Mouse (Mus musculus) retina, postnatal 7 days (tissue): ENCODE data around the gene Zmynd8.
"Not testable (repeated sequence)": the region's sequence is repeated elsewhere in the genome, so short reads cannot be mapped to it uniquely, and the experiment has no call there.

Experiments
- DNase-seq: peaks from one replicate; pipeline ENCODE4 v3.0.0-alpha.2; 2012; ENCODE audit warnings: low read depth, low spot score

Zmynd8 gene

DNA sequence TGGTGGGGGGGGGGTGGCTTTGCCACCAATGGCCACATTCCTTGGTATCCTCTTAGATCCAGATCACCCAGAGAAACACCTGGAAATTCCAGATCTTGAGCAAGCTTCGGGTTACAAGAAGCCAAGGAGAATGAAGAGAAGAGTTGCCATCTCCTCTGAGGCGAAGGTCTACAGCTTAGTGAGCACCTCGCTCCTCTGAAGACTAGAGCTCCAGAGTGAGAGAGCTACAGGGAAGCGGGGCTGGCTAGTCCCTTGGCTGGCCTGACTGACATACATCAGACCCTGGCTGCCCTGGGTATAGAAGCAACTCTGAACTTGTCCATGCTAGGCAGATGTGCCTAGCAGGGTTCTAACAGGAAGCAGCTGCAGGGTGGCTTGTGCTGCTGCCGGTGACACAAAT is 89.7 kb downstream of the Zmynd8 start:
- DNase-seq, result no peak

DNA sequence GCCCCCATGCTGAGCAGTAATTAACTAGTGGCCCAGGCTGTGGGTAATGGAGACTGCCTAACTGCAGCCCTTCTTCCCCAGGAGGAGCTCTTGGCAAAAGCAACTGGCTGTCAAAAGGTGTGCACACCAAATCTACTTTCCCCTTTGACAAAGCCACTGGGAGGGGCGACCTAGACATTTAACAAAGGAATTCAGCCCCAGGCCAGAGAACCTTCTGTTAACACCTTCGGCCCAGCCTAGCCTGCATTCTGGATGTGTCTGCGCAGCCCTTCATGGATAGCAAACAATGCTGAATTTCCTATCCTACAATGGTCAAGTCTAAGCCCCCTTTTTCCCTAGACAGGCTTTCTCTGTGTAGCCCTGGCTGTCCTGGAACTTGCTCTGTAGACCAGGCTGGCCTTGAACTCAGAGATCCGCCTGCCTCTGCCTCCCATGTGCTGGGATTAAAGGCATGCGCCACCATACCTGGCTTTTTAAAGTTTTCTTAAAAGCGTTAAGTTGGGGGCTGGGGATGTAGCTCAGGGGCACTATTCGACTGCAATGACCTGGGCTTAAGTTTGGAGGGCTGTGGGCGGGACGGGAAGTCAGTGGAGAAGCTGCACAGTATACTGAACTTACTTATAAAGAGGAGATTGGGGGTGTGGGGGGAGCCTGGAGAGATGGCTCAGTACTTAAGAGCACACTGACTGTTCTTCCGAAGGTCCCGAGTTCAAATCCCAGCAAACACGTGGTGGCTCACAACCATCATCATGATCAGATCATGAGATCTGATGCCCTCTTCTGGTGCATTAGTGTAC is 90.4 kb downstream of the Zmynd8 start:
- no peak for DNase-seq

DNA sequence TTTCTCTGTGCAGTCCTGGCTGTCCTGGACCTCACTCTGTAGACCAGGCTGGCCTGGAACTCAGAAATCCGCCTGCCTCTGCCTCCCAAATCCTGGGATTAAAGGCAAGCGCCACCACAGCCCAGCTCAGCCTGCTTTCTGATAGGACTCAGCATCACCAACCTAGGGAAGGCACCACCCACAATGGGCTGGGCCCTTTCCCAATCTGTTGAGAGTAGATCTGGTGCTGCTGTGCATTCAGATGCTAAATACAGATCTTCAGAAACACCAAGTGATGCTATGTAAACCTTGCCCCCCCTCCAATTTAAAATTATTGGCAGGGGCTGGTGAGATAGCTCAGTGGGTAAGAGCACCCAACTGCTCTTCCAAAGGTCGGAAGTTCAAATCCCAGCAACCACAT is 98.6 kb downstream of the Zmynd8 start:
- DNase-seq, result not testable (repeated sequence)

DNA sequence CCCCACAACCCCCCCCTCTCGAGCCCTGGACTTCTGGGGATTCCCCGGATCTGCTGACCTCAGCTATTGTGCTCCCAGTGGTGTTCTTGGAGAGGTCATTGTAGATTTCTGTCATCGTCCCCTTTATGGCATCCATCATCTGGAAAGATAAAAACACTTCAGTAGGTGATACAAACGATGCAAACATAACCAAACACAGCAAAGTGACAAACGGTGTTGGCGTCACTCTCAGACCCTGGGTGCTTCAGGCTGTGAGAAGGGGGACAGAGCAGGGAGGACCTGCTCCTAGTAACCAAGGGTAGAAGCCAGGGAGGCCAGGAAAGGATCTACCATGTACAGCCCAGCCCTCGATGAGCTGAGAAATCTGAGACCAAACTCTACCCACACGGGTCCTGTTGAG is 100.9 kb downstream of the Zmynd8 start:
- no peak for DNase-seq

DNA sequence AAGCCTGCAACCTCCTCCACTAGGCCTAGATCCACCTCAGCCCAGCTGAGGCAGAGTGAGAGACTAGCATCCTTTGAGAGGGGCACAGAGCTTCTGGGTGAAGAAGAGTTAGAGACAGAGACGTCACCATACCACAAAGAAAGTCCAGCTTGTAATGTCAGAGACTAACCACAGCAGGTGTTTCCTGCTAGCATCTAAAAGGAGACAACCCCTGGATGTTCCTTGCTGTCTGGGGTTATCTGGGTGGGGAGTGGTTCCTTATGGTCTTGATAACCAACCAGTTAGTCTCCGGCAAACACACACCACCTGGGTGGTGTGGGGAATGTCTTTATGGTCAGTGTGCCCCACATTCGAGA is 105.6 kb downstream of the Zmynd8 start:
- no peak for DNase-seq

DNA sequence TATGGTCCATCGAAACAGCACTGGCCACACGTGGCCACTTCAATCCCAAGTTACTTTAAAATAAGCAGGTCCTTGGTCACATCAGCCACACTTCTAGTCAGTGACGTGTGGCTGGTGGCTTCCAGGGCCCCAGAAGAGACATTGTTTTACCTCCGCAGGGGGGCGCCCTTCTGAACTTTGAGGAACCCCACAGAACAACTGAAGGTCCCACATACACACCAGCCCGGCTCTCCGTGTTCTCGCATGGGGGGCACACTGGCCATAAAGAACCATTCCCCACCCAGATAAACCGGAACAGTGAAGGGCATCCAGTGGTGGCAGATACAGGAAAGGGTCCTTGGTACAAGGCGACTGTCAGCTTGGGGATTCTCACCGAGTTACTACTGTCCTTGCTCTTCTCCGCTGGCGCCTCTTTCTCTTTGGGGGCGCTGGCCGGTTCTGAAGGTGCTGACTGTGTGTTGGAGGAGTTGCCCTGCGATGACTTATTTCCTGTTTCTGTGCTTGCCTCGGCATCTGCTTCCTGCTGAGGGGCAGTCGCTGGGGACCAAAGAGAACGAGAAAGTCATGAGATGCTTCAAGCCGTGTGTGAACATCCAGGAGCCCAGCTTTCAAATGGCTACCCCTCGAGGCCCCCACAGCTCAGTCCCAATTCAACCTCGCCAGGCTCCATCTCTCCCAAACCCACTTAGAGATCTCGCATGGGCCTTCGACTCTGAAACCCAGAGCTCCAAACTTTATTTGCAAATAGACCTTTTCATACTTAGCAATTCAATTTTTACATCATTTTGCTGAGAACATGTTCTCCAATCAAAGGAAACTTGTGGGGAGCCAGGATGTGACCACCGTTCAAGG is 106.2 kb downstream of the Zmynd8 start:
- DNase-seq, result no peak

DNA sequence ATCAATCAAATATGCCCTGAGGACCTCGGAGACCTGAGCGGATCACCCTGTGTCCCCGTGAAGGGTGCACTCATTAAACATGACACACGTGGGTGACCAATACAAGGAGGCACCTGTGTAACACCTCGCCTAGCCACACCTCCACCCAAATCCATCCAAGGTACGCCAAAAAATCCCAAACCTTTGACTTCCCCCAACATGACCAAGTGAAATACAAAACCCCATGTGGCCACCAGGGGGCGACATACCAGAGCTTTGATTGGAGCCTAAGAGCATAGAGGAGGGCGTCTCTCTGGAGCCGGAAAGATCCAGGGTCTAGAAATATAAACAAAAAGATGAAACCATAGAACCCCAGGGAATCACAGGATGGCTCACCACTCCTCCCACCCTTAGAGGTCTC is 107.2 kb downstream of the Zmynd8 start:
- DNase-seq, result peak; percentile 42

DNA sequence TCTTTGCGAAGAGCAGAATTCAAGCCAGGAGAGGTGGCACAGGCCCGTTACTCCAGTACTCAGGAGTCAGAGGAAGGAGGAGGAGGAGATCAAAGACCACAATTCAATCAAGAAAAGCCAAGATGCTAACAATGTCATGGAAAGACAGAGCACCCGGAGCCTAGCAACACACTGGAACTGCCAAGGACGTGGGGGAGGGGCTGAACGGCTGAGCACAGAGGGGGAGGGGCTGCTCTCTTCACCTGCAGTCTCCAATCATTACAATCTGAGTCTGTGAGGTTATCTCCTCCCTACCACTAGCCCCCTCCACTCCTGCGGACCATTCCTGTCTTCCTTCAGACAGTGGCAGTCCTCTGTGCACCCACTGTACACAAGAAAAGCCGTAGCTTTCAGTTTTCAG is 107.8 kb downstream of the Zmynd8 start:
- DNase-seq, result no peak

DNA sequence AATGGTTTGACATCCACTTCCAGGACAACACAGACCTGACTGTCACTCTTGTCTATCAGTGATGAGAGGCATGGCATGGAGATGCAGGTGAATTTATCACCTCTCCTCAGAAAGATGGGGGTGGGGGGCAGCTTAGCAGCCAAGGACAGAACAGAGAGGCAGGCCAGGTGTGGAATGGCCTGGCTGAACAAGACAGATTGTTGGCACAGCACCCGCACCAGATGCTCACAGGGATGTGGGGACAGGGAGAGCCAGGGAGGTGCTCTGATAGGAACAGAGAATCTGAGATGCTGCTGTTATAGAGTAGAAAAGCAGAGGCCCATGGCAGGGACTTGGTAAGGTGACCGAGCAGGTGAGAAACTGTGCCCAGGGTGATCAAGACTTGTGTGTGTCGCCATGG is 109.1 kb downstream of the Zmynd8 start:
- DNase-seq, result no peak

DNA sequence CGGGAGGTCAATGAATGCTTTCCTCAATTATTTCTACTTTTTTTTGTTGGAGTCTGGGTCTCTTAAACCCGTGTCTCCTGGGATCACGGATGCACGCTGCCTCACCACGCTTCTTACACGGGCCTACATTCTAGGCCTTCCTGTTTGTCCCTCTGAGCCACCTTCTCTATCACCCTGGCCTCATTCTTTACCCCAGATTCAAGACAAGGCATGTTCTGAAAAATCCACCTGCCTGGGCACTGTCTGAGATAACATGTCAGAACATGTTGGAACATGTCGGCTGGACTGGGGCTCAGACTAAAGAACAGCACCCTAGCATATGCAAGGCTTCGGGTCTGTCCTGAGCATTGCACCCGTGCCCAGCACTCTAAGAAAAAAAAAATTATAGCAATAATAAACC is 110.0 kb downstream of the Zmynd8 start:
- no peak for DNase-seq

DNA sequence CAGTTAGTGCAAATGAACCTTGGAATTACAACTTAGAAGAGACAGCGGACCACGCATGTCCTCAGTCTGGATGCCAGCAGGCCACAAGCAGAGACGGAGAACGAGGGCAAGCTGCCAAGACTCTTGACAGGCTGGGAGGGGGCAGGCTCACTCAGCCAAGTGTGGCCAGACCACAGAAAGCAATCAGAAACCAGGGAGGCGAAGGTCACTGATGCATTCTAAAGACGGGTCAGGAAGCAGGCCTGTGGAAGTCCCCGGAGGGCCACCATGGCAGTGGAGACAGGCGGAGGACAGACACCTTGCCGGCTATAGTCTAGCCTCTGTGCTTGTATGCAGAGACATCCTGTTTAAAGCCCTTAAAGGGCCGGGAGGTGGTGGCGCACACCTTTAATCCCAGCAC is 110.8 kb downstream of the Zmynd8 start:
- DNase-seq, result no peak

DNA sequence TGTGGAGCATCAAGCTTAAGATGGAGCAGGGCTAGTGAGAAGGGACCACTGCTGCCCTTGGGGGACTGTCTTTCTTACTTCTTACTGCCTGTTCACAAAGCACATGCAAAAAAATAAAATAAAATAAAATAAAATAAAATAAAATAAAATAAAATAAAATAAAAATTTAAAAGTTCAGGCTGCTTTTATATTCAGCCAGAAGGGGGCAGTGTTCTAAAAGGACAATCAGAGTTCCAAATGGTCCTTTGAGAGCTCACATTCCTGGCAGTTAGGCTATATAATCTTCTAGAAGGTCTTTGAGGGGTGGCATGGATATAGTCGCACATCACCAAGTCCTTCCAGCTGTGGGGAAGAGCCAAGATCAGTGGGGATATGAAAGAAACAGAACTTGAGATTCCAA is 112.3 kb downstream of the Zmynd8 start:
- no peak for DNase-seq

DNA sequence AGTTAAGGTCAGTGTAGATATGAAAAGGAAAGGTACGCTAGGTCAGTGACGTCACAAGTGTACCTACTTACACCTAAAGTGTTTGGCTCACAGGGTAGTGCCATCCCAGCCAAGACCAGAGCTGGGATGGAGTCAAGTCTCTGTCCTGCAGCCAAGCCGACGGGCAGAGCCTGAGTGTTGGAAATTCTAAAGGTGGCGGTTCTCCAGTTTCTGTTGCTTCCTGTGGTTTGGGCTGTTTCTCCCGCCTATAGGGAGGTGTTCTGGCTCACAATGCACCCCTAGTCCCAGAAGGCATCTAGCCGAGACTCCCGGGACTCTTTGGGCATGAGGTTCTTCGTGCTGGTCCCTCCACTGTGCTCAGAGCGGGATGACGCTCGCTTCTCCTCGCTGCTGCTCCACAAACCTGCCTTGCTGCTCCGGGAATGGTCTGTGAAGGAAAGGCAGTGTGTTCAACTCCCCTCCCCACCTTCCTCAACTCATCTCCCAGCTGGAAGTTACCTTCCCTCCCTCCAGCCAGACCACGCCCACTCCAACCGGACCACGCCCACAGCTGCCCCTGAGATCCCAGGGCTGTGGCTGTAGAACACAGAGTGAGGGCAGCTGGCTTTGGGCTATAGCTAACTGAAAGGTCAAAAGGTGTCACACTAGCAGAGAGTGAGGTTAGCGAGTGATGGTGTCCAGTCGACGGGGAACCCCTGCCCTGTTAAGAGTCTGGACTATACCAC is 113.3 kb downstream of the Zmynd8 start:
- no peak for DNase-seq

DNA sequence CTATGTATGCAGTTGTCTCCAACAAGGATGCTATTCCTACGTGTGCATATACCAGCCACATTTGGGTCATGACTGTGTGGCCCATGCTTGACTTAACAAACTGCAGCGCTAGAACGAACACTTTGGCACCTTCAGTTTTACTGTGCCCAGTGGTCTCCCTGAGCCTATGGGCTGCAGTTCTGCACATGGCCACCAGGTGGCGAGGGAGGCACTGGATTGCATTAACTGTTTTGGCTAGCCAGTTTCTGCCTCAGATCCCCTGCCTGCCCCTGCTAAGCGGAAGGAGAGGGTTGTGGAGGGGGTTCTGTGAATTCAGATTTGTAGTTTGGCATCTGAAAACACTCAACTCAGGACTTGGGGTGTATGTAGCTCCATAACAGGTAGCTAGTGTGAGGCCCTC is 116.5 kb downstream of the Zmynd8 start:
- peak; percentile 65 for DNase-seq

DNA sequence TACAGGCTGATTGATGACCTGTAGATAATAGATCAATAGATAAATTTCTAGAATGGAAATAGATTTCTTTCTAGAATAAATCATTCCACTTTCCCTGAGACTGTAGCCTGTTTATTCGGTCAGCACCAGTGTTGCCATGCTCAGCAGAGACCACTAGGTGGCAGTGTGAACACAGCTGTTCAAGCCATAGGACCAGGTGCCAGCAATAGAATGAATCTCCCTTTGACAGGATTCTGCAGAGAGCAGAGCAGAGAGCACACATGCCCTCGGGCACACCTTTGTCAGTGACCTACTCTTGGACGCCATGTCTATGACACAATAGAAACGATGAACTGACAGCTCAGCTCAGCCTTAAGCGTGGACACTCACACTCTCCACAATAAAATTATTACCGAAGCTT is 119.9 kb downstream of the Zmynd8 start:
- peak; percentile 64 for DNase-seq

DNA sequence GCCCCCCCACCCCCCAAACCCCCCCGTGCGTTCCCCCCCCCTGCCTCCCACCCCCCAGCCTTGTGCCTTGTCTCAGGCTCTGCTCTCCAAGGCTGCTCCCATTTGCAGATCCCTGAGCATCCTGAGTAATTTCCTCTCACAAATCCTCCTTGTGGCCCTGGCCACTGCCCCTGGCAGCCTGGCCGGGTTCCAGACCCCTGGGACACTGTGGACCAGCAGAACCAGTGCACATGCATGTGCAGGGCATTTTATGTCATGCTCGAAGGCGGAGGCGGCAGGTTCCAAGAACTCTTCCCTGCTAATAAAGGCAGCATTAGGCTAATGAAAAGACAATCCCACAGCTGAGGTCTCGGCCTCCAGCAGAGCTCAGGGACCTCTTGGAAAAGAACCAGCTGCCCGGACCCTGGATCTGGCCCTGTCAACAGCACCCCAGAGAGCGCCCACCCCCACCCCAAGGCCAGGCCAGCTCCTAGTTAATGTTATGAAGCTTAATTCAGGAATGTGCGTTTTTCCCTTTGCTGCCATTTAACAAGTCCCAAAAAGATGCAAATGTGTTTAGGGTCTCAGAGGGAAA is 129.4 kb downstream of the Zmynd8 start:
- DNase-seq, result no peak

DNA sequence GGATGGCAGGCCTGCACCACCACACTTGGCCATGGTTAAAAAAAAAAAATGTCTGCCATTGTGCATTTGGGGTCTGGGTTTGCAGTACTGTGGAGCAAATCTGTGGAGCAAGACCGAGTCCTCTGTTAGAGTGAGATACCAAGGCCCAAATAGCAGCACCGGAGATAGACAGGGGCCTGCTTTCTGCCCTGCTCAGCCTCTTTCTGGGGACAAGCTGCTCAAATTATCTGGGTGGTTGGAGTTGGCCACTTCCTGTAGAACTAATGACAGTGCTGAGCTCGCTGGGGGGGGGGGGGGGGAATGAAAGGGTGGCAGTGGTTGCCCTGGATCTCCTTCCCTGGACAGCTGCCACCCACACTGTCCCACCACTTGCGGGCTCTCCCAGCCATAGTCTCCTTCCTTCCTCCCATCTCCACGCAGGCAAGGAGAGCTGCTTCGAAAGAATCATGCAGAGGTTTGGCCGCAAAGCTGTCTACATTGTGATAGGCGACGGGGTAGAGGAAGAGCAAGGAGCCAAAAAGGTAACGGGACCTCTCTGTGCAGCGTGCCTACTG is 129.9 kb downstream of the Zmynd8 start:
- no peak for DNase-seq

DNA sequence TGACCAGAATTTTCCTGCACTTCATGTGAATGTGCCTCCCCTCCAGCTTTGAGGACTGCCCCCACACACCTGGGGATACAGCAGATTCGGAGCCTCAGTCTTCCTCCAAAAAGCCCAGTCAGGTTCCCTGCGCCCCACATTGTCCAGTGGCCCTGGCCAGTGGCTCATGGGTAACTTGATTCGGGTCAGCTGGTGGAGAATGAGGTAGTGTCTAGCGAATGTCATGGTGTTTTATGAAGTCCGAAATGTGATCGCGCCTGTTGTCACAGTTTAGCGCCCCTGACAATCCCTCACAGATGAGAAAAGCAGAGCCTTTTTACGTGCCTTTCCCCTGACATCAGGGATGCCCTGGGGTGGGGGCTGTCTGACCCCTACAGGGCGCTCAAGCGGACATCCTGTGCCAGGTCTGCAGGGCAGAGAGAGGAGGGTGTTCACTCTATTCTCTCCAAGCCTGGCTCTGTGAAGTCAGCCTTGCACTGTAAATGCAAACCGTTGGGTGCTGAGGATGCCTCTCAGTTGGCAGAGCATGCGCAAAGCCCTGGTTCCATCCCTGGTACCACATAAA is 139.3 kb downstream of the Zmynd8 start:
- no peak for DNase-seq

DNA sequence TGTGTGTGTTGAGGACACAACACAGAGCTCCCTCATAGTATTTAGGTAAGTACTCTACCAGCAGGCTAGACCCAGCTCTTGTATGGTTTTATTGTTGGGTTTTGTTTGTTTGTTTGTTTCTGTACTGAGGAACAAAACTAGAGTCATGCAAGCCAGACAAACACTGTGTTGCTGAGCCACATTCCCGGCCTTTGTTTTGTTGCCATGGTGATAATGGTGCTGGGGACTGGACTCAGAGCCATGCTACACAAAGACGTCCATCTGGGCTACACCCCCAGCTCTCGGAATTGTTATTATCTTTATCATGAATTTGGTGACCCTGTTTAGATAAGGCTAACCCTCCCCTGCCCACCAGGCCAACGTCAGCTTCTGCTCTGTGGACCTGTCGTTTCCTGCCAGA is 140.3 kb downstream of the Zmynd8 start:
- no peak for DNase-seq

DNA sequence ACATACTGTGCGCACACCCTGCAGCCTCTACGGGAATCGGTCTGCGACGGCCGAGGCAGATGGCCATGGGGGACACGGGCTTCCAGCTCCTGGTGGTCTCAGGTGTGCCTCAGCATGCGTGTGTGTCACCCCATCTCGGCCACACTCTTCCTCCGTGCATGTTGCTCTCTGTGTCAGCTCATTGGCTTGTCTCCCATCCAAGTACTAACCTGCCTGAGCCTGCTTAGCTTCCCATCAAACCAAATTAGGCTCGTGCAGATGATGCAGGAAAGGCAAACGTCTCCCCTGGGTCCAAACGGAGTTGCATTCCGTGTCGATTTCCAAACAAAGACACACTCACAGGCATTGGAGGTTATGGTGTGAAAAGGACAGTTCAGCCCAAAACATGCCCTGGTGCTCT is 141.0 kb downstream of the Zmynd8 start:
- peak; percentile 43 for DNase-seq

DNA sequence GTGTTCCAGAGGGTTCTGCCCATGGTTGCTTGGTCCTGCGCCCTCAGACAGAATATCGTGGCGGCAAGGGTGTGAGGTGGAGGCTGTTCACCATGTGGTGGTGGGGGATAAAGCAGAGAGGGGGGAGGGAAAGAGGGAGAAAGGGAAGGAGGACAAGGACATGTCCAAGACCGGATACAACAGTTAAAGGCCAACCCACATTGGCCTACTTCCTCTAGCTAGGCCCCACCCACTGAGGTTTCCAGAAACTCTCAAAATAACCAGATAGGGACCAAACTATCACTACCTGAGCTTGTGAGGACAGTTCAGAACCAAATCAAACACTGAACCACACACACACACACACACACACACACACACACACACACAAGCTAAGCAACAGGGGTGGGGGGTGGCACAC is 146.1 kb downstream of the Zmynd8 start:
- no peak for DNase-seq
